Mouse (Mus musculus) stomach, postnatal 0 days (tissue): Measurements from ENCODE around the gene Ddx10. TPM values are rescaled to one million over a fixed set of nuclear protein-coding genes. Genes with fewer than 3 reads are reported as not detected.

Experiments used
- ATAC-seq: fragments of 200-750 bp; cut with Nextera tagmentation; 2 replicates; pipeline ENCODE4 v1.8.0; 2017; ENCODE audit not compliant: low FRiP score, low TSS enrichment
- DNase-seq: peaks from one replicate; pipeline ENCODE4 v3.0.0-alpha.2; 2016; ENCODE audit warnings: low spot score
- H3K27ac ChIP-seq: fragments of 300-500 bp; sonication (generic); replicated peaks from 2 replicates; pipeline ENCODE4 v1.5.1; 2014; ENCODE audit warnings: mild to moderate bottlenecking, control low read depth
- H3K27me3 ChIP-seq: fragments of 300-500 bp; sonication (generic); 2 replicates; pipeline ENCODE4 v1.6.1; 2014; ENCODE audit warnings: low read length; ENCODE audit not compliant: control insufficient read depth, insufficient read depth
- H3K36me3 ChIP-seq: fragments of 300-500 bp; sonication (generic); 2 replicates; pipeline ENCODE4 v1.6.1; 2014; ENCODE audit warnings: low read length, mixed read lengths; ENCODE audit not compliant: control insufficient read depth, insufficient read depth
- H3K4me1 ChIP-seq: fragments of 300-500 bp; sonication (generic); replicated peaks from 2 replicates; pipeline ENCODE4 v1.6.1; 2014; ENCODE audit warnings: antibody characterized with exemption; ENCODE audit not compliant: control insufficient read depth, insufficient read depth
- H3K4me2 ChIP-seq: fragments of 300-500 bp; sonication (generic); replicated peaks from 2 replicates; pipeline ENCODE4 v1.6.1; 2014; ENCODE audit warnings: low read depth, mild to moderate bottlenecking, control low read depth, moderate library complexity
- H3K4me3 ChIP-seq: fragments of 300-500 bp; sonication (generic); 2 replicates; pipeline ENCODE4 v1.5.1; 2014; ENCODE audit warnings: low read depth, low read length, control low read depth
- H3K9ac ChIP-seq: fragments of 300-500 bp; sonication (generic); 2 replicates; pipeline ENCODE4 v1.6.1; 2014; ENCODE audit warnings: mild to moderate bottlenecking, low read length, control low read depth, mixed read lengths
- H3K9me3 ChIP-seq: fragments of 300-500 bp; sonication (generic); 2 replicates; pipeline ENCODE4 v1.6.1; 2016; ENCODE audit warnings: low read length; ENCODE audit not compliant: control insufficient read depth
- CTCF ChIP-seq: IDR thresholded peaks from 2 replicates; pipeline ENCODE4 v1.5.1; 2016; ENCODE audit warnings: antibody characterized with exemption, low read depth, mild to moderate bottlenecking, moderate library complexity
- EP300 ChIP-seq: optimal IDR thresholded peaks from 2 replicates; pipeline ENCODE3; 2016; ENCODE audit warnings: antibody characterized with exemption
- WGBS: fragments of 180-500 bp; shearing (Covaris S2); extraction: QIAGEN DNeasy Blood & Tissue Kit; methylation state at CpG from one replicate; pipeline ENCODE4 v1.1.7; 2014; 5-methylcytosine and 5-hydroxymethylcytosine counted together
- polyA plus RNA-seq: library from polyadenylated mRNA; unstranded; fragments of >200 nt; fragmentation: Nextera tagmentation; extraction: Ambion mirVana; gene quantifications from 2 replicates; pipeline ENCODE4 v1.2.1, GENCODE M21; 2015

Ddx10 gene
- polyA plus RNA-seq, 1 experiment from 2014 or later = 13.9 TPM

DNA sequence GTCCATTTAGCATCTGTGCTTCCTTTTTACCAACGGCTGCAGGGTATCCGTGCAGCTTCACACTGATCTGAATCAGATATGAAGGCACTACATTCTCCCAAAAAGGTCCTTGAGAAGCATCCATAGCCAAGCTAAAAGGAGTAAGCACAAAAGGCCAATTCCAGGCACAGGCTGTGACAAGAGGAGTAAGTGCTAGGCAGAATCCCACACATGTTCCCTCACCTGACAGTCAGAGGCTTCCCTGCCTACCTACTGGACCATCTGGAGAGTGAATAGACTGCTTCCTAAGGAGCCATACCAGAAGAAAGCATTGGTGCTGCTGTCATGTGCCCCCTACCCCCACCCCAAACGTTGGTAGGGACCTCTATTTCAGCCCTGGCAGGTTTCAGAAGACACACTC, 192.5 kb downstream of the Ddx10 start:
- H3K4me3 ChIP-seq = no peak overlapping the region
- no peaks in the 10 kb centered on the region for H3K36me3 ChIP-seq
- no peak for DNase-seq
- no peak for TF ChIP-seq EP300
- TF ChIP-seq CTCF = no peak
- H3K27ac ChIP-seq = no peak overlapping the region
- WGBS = 65% methylated on average over 3 of the region's 3 CpGs
- H3K27me3 ChIP-seq = no peaks in the 10 kb centered on the region
- no peak for ATAC-seq
- H3K4me2 ChIP-seq = no peak overlapping the region
- H3K9ac ChIP-seq = no peak overlapping the region
- no peaks in the 10 kb centered on the region for H3K4me1 ChIP-seq
- no peaks in the 10 kb centered on the region for H3K9me3 ChIP-seq

Other genes starting within 250 kb of the Ddx10 start
- 5.4 and 6.5 TPM in 2 replicates for gene Exph5, start 53.6 kb upstream of the Ddx10 start, polyA plus RNA-seq
- gene Kdelc2, start 136.0 kb upstream of the Ddx10 start, polyA plus RNA-seq = 17.1 and 18.0 TPM in 2 replicates
- 0.58 and 0.59 TPM in 2 replicates for gene 4930550C14Rik, start 154.3 kb upstream of the Ddx10 start, polyA plus RNA-seq